In the genomic region with DNA sequence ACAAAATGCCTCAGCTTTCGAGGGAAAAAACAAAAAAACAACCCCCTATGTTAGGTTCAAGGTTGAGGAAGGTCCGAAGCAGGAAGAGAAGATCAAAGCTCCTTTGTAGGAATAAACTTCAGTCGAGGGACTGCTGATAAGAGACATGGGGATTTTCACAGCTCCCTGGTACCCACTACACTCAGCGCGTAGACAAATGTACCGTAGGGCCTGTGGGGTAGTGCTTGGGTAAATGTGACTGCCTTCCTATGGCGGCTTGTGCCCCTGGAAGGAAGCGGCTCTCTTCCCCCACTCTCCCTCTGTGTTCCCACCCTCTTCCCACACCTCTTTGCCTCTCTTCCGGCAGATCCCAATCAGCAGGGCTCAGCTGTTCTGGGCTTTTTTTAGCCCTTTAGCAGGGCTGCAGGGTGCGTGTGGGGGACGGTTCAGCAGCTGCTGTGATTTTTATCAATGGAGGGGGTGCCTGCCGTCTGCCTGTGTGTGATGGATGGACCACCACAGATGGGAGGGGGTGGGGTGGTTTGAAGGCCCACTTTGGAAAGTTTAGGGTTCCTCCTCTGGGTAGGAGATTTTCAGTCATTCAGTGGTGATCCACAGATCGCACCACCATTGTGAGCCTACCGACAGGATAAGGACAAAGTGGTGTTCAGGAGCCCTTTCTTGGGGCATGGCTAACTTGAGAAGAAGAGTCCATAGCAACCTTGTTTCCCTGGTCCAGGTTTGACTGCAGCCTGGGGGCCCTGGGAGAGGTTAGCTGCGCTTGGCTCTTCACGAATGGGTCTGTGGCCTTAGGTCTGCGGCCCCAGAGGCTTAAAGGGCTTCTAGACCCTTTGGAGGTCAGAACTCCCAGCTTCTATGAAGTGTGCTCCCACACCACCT, we compare ENCODE assay signal across 8 mouse cellular contexts. TPM values are rescaled to one million over a fixed set of nuclear protein-coding genes. Genes with fewer than 3 reads are reported as not detected.
A peak's percentile ranks its signal among the peaks of the same experiment; 100 is the strongest.
DNase-seq lines count a peak whose midpoint lies in the region; ATAC-seq lines count a peak whose summit lies in the region.

No protein-coding gene starts in this region.

- peaks cover 66% of the 10 kb centered on the region for H3K4me1 ChIP-seq in megakaryocyte, embryonic 14.5 days
- peaks cover 12% of the 10 kb centered on the region; the same call in 1 of the 2 replicates for H3K4me1 ChIP-seq in forebrain, embryonic 14.5 days (ENCODE audit: control insufficient read depth, insufficient read depth, low read length)
- peaks cover 32% of the 10 kb centered on the region for H3K4me1 ChIP-seq in neural tube, embryonic 12.5 days

- H3K27ac ChIP-seq in forebrain, embryonic 14.5 days (ENCODE audit: low read depth, low read length): no peak overlapping the region; the same call in 1 of the 2 replicates
- 0 out of 2 replicates have a peak overlapping the region, but pooled peaks have one; percentile 47 for H3K27ac ChIP-seq in neural tube, embryonic 12.5 days

- H3K9ac ChIP-seq in forebrain, embryonic 14.5 days (ENCODE audit: low read length): no peak overlapping the region
- no peak overlapping the region; the same call in 1 of the 2 replicates for H3K9ac ChIP-seq in neural tube, embryonic 12.5 days

- peaks cover 89% of the 10 kb centered on the region for H3K27me3 ChIP-seq in megakaryocyte, embryonic 14.5 days (replicated peaks)
- no peaks in the 10 kb centered on the region for H3K27me3 ChIP-seq in forebrain, embryonic 14.5 days (replicated peaks; ENCODE audit: control insufficient read depth, insufficient read depth, low read length)
- no peaks in the 10 kb centered on the region for H3K27me3 ChIP-seq in neural tube, embryonic 12.5 days (replicated peaks)

- no peak for ATAC-seq in megakaryocyte, adult 5-6 weeks (ENCODE audit: poor library complexity, severe bottlenecking)
- peak; percentile 40; the same call in 1 of the 2 replicates for ATAC-seq in forebrain, embryonic 14.5 days
- peak; percentile 57; the same call in 1 of the 2 replicates for ATAC-seq in neural tube, embryonic 12.5 days (ENCODE audit: low FRiP score, low read depth)

- peak overlapping the region; percentile 29 for H3K4me3 ChIP-seq in megakaryocyte, embryonic 14.5 days (replicated peaks)
- no peak overlapping the region for H3K4me3 ChIP-seq in forebrain, embryonic 14.5 days (ENCODE audit: low read depth, low read length)
- H3K4me3 ChIP-seq in neural tube, embryonic 12.5 days: no peak overlapping the region

- H3K36me3 ChIP-seq in megakaryocyte, embryonic 14.5 days (replicated peaks; ENCODE audit: low read length): no peaks in the 10 kb centered on the region
- H3K36me3 ChIP-seq in forebrain, embryonic 14.5 days (ENCODE audit: control insufficient read depth, insufficient read depth, low read length): no peaks in the 10 kb centered on the region
- no peaks in the 10 kb centered on the region for H3K36me3 ChIP-seq in neural tube, embryonic 12.5 days

- DNase-seq in forebrain, embryonic 14.5 days (ENCODE audit: low spot score): peak; percentile 60
- DNase-seq in layer of hippocampus, postnatal 36 days: peak; percentile 68 to 69
- no peak for DNase-seq in adrenal gland, postnatal 25 days
- DNase-seq in MN1 (ENCODE audit: low spot score): no peak
- DNase-seq in B cell, adult 2 months: no peak

- no peak overlapping the region for H3K4me2 ChIP-seq in forebrain, embryonic 14.5 days (ENCODE audit: low read length)
- H3K4me2 ChIP-seq in neural tube, embryonic 12.5 days (replicated peaks): peak overlapping the region; percentile 18; the same call in 1 of the 2 replicates

- WGBS in forebrain, embryonic 14.5 days: 57% methylated on average over 17 of the region's 17 CpGs
- WGBS in neural tube, embryonic 12.5 days: 40% methylated on average over 17 of the region's 17 CpGs

- no peaks in the 10 kb centered on the region for H3K9me3 ChIP-seq in megakaryocyte, embryonic 14.5 days
- H3K9me3 ChIP-seq in forebrain, embryonic 14.5 days (replicated peaks; ENCODE audit: control insufficient read depth, low read length): no peaks in the 10 kb centered on the region
- no peaks in the 10 kb centered on the region for H3K9me3 ChIP-seq in neural tube, embryonic 12.5 days

RNA-seq across cellular contexts. Expression of gene Ccr7, which starts 7.6 kb away (rescaled TPM):
- polyA plus RNA-seq in megakaryocyte, embryonic 14.5 days (2012; ENCODE audit: insufficient read depth, low replicate concordance): not detected in 2 replicates
- total RNA-seq in megakaryocyte, adult 5-6 weeks (2015): 0.39 and 0.45 TPM in 2 replicates
- total RNA-seq in megakaryocyte, adult 5-6 weeks (2017): 0.18 TPM in 1 of 2 replicates, not detected in the other
- not detected in 2 replicates for polyA plus RNA-seq in forebrain, embryonic 14.5 days (2014; fragmentation: Nextera tagmentation; extraction: Ambion mirVana)
- total RNA-seq in layer of hippocampus, postnatal 36 days (2021): not detected
- polyA plus RNA-seq in neural tube, embryonic 12.5 days (2016; fragmentation: Nextera tagmentation; extraction: Ambion mirVana): 0.19 and 0.23 TPM in 2 replicates
- total RNA-seq in adrenal gland, postnatal 25 days (2021): 0.21 TPM in 1 of 2 replicates, not detected in the other

RNA-seq across cellular contexts. Expression of gene Tns4, which starts 58.2 kb away (rescaled TPM):
- 0.93 TPM in 1 of 2 replicates, not detected in the other for polyA plus RNA-seq in megakaryocyte, embryonic 14.5 days (2012; ENCODE audit: insufficient read depth, low replicate concordance)
- 7.4 and 8.6 TPM in 2 replicates for total RNA-seq in megakaryocyte, adult 5-6 weeks (2015)
- 4.1 and 4.6 TPM in 2 replicates for total RNA-seq in megakaryocyte, adult 5-6 weeks (2017)
- polyA plus RNA-seq in forebrain, embryonic 14.5 days (2014; fragmentation: Nextera tagmentation; extraction: Ambion mirVana): 0.08 TPM in 1 of 2 replicates, not detected in the other
- not detected for total RNA-seq in layer of hippocampus, postnatal 36 days (2021)
- polyA plus RNA-seq in neural tube, embryonic 12.5 days (2016; fragmentation: Nextera tagmentation; extraction: Ambion mirVana): 0.22 and 0.41 TPM in 2 replicates
- total RNA-seq in adrenal gland, postnatal 25 days (2021): 0.12 TPM in 1 of 2 replicates, not detected in the other

Comparison
In these comparisons a context has a peak if more than half of its experiments do, and no peak if none do; other contexts are left out.
1. DNase-seq: peak in forebrain, embryonic 14.5 days (single experiment) and layer of hippocampus, postnatal 36 days (2 of 2); none in adrenal gland, postnatal 25 days (single experiment), MN1 (single experiment) and B cell, adult 2 months (0 of 2).